Mouse (Mus musculus) limb, embryonic 15.5 days (tissue): Measurements from ENCODE around the gene Clcnka. TPM values are rescaled to one million over a fixed set of nuclear protein-coding genes. Genes with fewer than 3 reads are reported as not detected.

Experiments used
- ATAC-seq: fragments of 200-750 bp; cut with Nextera tagmentation; 2 replicates; pipeline ENCODE4 v1.8.0; 2017; ENCODE audit warnings: low read depth, moderate TSS enrichment; ENCODE audit not compliant: insufficient number of reproducible peaks, low FRiP score, low TSS enrichment
- H3K27ac ChIP-seq: fragments of 300-500 bp; sonication (generic); 2 replicates; pipeline ENCODE4 v1.5.1; 2015; ENCODE audit warnings: moderate library complexity, mild to moderate bottlenecking, inconsistent platforms
- H3K27me3 ChIP-seq: fragments of 300-500 bp; sonication (generic); 2 replicates; pipeline ENCODE4 v1.6.1; 2015; ENCODE audit warnings: inconsistent platforms
- H3K36me3 ChIP-seq: fragments of 300-500 bp; sonication (generic); 2 replicates; pipeline ENCODE4 v1.6.1; 2015; ENCODE audit warnings: inconsistent platforms
- H3K4me1 ChIP-seq: fragments of 300-500 bp; sonication (generic); 2 replicates; pipeline ENCODE4 v1.6.1; 2015; ENCODE audit warnings: inconsistent platforms
- H3K4me2 ChIP-seq: fragments of 300-500 bp; sonication (generic); 2 replicates; pipeline ENCODE4 v1.6.1; 2015; ENCODE audit warnings: mild to moderate bottlenecking, inconsistent platforms
- H3K4me3 ChIP-seq: fragments of 300-500 bp; sonication (generic); 2 replicates; pipeline ENCODE4 v1.5.1; 2015; ENCODE audit warnings: mild to moderate bottlenecking, inconsistent platforms
- H3K9ac ChIP-seq: fragments of 300-500 bp; sonication (generic); 2 replicates; pipeline ENCODE4 v1.6.1; 2015; ENCODE audit warnings: inconsistent platforms
- H3K9me3 ChIP-seq: fragments of 300-500 bp; sonication (generic); 2 replicates; pipeline ENCODE4 v1.6.1; 2016; ENCODE audit warnings: inconsistent platforms
- WGBS: fragments of 180-500 bp; shearing (Covaris S2); methylation state at CpG from one replicate; pipeline ENCODE4 v1.1.7; 2015; 5-methylcytosine and 5-hydroxymethylcytosine counted together
- polyA plus RNA-seq: library from polyadenylated mRNA; unstranded; fragments of >200 nt; fragmentation: Nextera tagmentation; extraction: Ambion mirVana; gene quantifications from 2 replicates; pipeline ENCODE4 v1.2.1, GENCODE M21; 2015

The Clcnka gene
- polyA plus RNA-seq, 1 experiment from 2014 or later = 0.33 TPM

- no peaks in the 10 kb centered on the region for H3K9me3 ChIP-seq
- H3K4me1 ChIP-seq = 0 out of 2 replicates have a peak, but pooled peaks cover 4% of the 10 kb centered on the region
- H3K36me3 ChIP-seq = no peaks in the 10 kb centered on the region
- no peaks in the 10 kb centered on the region; the same call in 1 of the 2 replicates for H3K27me3 ChIP-seq
- H3K9ac ChIP-seq = no peak overlapping the region
- WGBS = 75% methylated on average over 12 of the region's 12 CpGs
- no peak overlapping the region for H3K27ac ChIP-seq
- H3K4me3 ChIP-seq = no peak overlapping the region
- no peak overlapping the region for H3K4me2 ChIP-seq
- ATAC-seq = no peak
These were observed 7.2 kb downstream of the Clcnka start for GRCm38 (mm10) chr4:141391293-141391692.

- WGBS = 64% methylated on average over 18 of the region's 18 CpGs
- Histone ChIP-seq H3K9ac (no peak overlapping the region), H3K27me3 (peaks cover 3% of the 10 kb centered on the region), H3K36me3 (no peaks in the 10 kb centered on the region), H3K4me2 (no peak overlapping the region), H3K9me3 (no peaks in the 10 kb centered on the region), H3K27ac (no peak overlapping the region), H3K4me1 (peaks cover 4% of the 10 kb centered on the region; the same call in 1 of the 2 replicates), H3K4me3 (no peak overlapping the region)
- ATAC-seq = no peak
These were observed 9.0 kb downstream of the Clcnka start for GRCm38 (mm10) chr4:141389366-141390150.

- H3K4me3 ChIP-seq = no peak overlapping the region
- WGBS = 65% methylated on average over 5 of the region's 5 CpGs
- H3K36me3 ChIP-seq = no peaks in the 10 kb centered on the region
- H3K27me3 ChIP-seq = peaks cover 20% of the 10 kb centered on the region
- no peak overlapping the region for H3K4me2 ChIP-seq
- no peak overlapping the region for H3K9ac ChIP-seq
- H3K27ac ChIP-seq = no peak overlapping the region
- H3K4me1 ChIP-seq = peaks cover 5% of the 10 kb centered on the region
- H3K9me3 ChIP-seq = no peaks in the 10 kb centered on the region
- no peak for ATAC-seq
These were observed 10.6 kb downstream of the Clcnka start for GRCm38 (mm10) chr4:141387933-141388332.

- Histone ChIP-seq H3K36me3 (no peaks in the 10 kb centered on the region), H3K4me3 (no peak overlapping the region), H3K9ac (no peak overlapping the region), H3K4me1 (peaks cover 11% of the 10 kb centered on the region), H3K9me3 (no peaks in the 10 kb centered on the region), H3K27me3 (peaks cover 27% of the 10 kb centered on the region), H3K27ac (no peak overlapping the region), H3K4me2 (no peak overlapping the region)
- ATAC-seq = no peak
- WGBS = 18% methylated on average over 5 of the region's 5 CpGs
These were observed 11.3 kb downstream of the Clcnka start for GRCm38 (mm10) chr4:141387093-141387784.

GRCm38 (mm10) chr4:141386150-141386549, 12.4 kb downstream of the Clcnka start:
- WGBS = 68% methylated on average over 7 of the region's 7 CpGs
- H3K4me1 ChIP-seq = peaks cover 16% of the 10 kb centered on the region
- H3K4me3 ChIP-seq = no peak overlapping the region
- H3K36me3 ChIP-seq = no peaks in the 10 kb centered on the region
- no peak overlapping the region for H3K4me2 ChIP-seq
- no peak for ATAC-seq
- peaks cover 37% of the 10 kb centered on the region for H3K27me3 ChIP-seq
- H3K9ac ChIP-seq = no peak overlapping the region
- H3K27ac ChIP-seq = no peak overlapping the region
- H3K9me3 ChIP-seq = no peaks in the 10 kb centered on the region

GRCm38 (mm10) chr4:141385275-141385674, 13.2 kb downstream of the Clcnka start:
- no peaks in the 10 kb centered on the region for H3K36me3 ChIP-seq
- H3K4me3 ChIP-seq = no peak overlapping the region
- 0% methylated on average over 7 of the region's 7 CpGs for WGBS
- H3K27ac ChIP-seq = no peak overlapping the region
- H3K9ac ChIP-seq = no peak overlapping the region
- no peak overlapping the region for H3K4me2 ChIP-seq
- H3K4me1 ChIP-seq = peaks cover 16% of the 10 kb centered on the region
- H3K9me3 ChIP-seq = no peaks in the 10 kb centered on the region
- peaks cover 46% of the 10 kb centered on the region for H3K27me3 ChIP-seq
- no peak for ATAC-seq

- Histone ChIP-seq H3K4me3 (peak overlapping the region; percentile 37), H3K4me2 (peak overlapping the region; percentile 71), H3K4me1 (peaks cover 16% of the 10 kb centered on the region), H3K9ac (0 out of 2 replicates have a peak overlapping the region, but pooled peaks have one; percentile 28), H3K27me3 (peaks cover 47% of the 10 kb centered on the region), H3K9me3 (no peaks in the 10 kb centered on the region), H3K27ac (no peak overlapping the region), H3K36me3 (no peaks in the 10 kb centered on the region)
- 1% methylated on average over 24 of the region's 25 CpGs for WGBS
- ATAC-seq = 0 out of 2 replicates have a peak, but pooled peaks have one; percentile 11
These were observed 16.1 kb downstream of the Clcnka start for GRCm38 (mm10) chr4:141382406-141382805.

- no peak overlapping the region for H3K4me3 ChIP-seq
- H3K36me3 ChIP-seq = no peaks in the 10 kb centered on the region
- H3K4me2 ChIP-seq = no peak overlapping the region
- no peak overlapping the region for H3K27ac ChIP-seq
- no peaks in the 10 kb centered on the region for H3K9me3 ChIP-seq
- H3K9ac ChIP-seq = no peak overlapping the region
- H3K27me3 ChIP-seq = peaks cover 45% of the 10 kb centered on the region
- ATAC-seq = no peak
- 60% methylated on average over 8 of the region's 8 CpGs for whole genome bisulfite sequencing
- peaks cover 13% of the 10 kb centered on the region for H3K4me1 ChIP-seq
These were observed 18.9 kb downstream of the Clcnka start for GRCm38 (mm10) chr4:141379674-141380073.

GRCm38 (mm10) chr4:141372426-141372825, 26.1 kb downstream of the Clcnka start:
- H3K4me2 ChIP-seq = no peak overlapping the region
- peaks cover 19% of the 10 kb centered on the region for H3K27me3 ChIP-seq
- no peak overlapping the region for H3K9ac ChIP-seq
- 88% methylated on average over 5 of the region's 5 CpGs for WGBS
- H3K27ac ChIP-seq = no peak overlapping the region
- no peaks in the 10 kb centered on the region for H3K9me3 ChIP-seq
- no peak overlapping the region for H3K4me3 ChIP-seq
- ATAC-seq = no peak
- peaks cover 12% of the 10 kb centered on the region for H3K4me1 ChIP-seq
- H3K36me3 ChIP-seq = no peaks in the 10 kb centered on the region

- WGBS = under 1% methylated on average over 60 of the region's 71 CpGs
- Histone ChIP-seq H3K27ac (no peak within 1 kb of the TSS), H3K4me2 (peak within 1 kb of the TSS; percentile 98), H3K36me3 (no peaks in the 10 kb centered on the region), H3K9ac (peak within 1 kb of the TSS; percentile 31; the same call in 1 of the 2 replicates), H3K4me3 (peak within 1 kb of the TSS; percentile 51), H3K4me1 (peaks cover 12% of the 10 kb centered on the region), H3K9me3 (no peaks in the 10 kb centered on the region), H3K27me3 (peaks cover 53% of the 10 kb centered on the region)
- ATAC-seq = no peak
These were observed 30.3 kb downstream of the Clcnka start, which contains the start of gene Fam131c for GRCm38 (mm10) chr4:141367997-141368791. Gene Fam131c (plus strand): TSS chr4:141368220.

GRCm38 (mm10) chr4:141365876-141366275, 32.6 kb downstream of the Clcnka start:
- 42% methylated on average over 7 of the region's 7 CpGs for WGBS
- Histone ChIP-seq H3K27me3 (peaks cover 53% of the 10 kb centered on the region), H3K4me3 (no peak overlapping the region), H3K27ac (no peak overlapping the region), H3K36me3 (no peaks in the 10 kb centered on the region), H3K4me2 (no peak overlapping the region), H3K9ac (no peak overlapping the region), H3K4me1 (peaks cover 17% of the 10 kb centered on the region), H3K9me3 (no peaks in the 10 kb centered on the region)
- no peak for ATAC-seq
